Mouse (Mus musculus): ENCODE results near the gene Tube1. TPM values are rescaled to one million over a fixed set of nuclear protein-coding genes. Genes with fewer than 3 reads are reported as not detected.

Tube1 gene
- polyA plus RNA-seq, 1 experiment from 2014 or later: 6.6 TPM

Other genes starting within 250 kb of the Tube1 start
- 23.0 and 25.4 TPM in 2 replicates for gene Lama4, start 168.5 kb upstream of the Tube1 start, polyA plus RNA-seq (2015; fragmentation: Nextera tagmentation; extraction: Ambion mirVana)
- gene Fam229b, start 62 bp upstream of the Tube1 start, polyA plus RNA-seq (2015; fragmentation: Nextera tagmentation; extraction: Ambion mirVana): 28.0 and 33.6 TPM in 2 replicates
- gene Ccn6, start 29.8 kb downstream of the Tube1 start, polyA plus RNA-seq (2015; fragmentation: Nextera tagmentation; extraction: Ambion mirVana): 0.36 and 0.43 TPM in 2 replicates
- gene Fyn, start 234.9 kb downstream of the Tube1 start, polyA plus RNA-seq (2015; fragmentation: Nextera tagmentation; extraction: Ambion mirVana): 72.7 and 79.1 TPM in 2 replicates

All from hindbrain, embryonic 15.5 days (tissue).